ENCODE assay signal across 8 mouse cellular contexts in the genomic region with DNA sequence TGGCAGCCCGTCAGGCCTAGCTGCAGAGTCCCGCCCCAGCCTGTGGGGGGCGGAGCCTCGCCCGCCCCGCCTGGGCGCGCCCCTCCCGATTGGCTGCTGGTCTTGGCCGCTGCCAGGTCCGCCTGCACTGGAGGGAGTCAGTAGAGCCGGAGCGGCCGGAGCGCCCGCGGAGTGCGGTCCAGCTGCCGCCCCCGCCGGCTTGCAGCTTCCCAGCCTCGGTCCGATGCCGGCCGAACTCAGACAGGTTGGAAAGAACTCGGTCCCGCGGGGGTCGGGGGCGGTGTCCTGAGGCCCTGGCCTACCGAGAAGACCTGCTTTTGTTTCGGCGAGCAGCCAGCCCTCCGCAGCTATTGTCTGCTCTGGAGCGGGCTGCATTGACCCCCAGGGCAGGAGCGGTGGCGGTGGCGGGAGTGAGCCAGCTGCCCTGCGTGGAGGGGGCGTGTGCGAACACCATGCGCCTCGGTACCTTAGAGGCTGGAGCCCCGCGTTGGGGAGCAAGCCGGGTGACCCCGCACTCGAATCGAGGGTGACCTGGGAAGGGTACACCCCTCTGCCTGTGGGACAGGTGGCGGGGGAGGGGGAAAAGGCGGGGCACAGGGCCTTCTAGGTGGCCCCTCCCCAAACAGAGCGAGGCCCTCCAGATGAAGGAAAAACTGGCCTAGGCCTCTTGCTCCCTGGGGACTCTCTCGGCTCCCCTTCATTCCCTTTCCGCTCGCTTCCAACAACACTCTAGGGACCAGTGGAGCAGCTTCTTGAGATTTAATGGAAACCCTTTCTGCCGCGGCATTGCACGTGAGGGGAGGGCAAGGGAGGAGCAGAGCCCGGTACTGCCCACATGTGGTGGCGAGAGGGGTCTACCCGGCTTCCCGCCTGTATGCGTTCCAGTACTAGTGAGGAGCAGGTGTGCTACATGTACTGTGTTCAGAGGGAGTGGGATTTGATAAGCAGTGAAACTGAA. TPM values are rescaled to one million over a fixed set of nuclear protein-coding genes. Genes with fewer than 3 reads are reported as not detected.
DNase-seq lines count a peak whose midpoint lies in the region; ATAC-seq and TF ChIP-seq lines count a peak whose summit lies in the region.

No protein-coding gene starts in this region.

- H3K4me1 ChIP-seq in E14TG2a.4 (replicated peaks; ENCODE audit: low read depth, low read length) = peaks cover 92% of the 10 kb centered on the region
- peaks cover 84% of the 10 kb centered on the region for H3K4me1 ChIP-seq in forebrain, embryonic 10.5 days
- peaks cover 33% of the 10 kb centered on the region for H3K4me1 ChIP-seq in lung, embryonic 14.5 days (ENCODE audit: insufficient read depth)
- H3K4me1 ChIP-seq in neural tube, embryonic 15.5 days = peaks cover 64% of the 10 kb centered on the region
- H3K4me1 ChIP-seq in thymus, adult 2 months (replicated peaks; ENCODE audit: control insufficient read depth, insufficient read depth, low read length) = peaks cover 38% of the 10 kb centered on the region

- under 1% methylated on average over 63 of the region's 63 CpGs for WGBS in forebrain, embryonic 10.5 days
- WGBS in lung, embryonic 14.5 days = under 1% methylated on average over 61 of the region's 63 CpGs
- under 1% methylated on average over 63 of the region's 63 CpGs for WGBS in neural tube, embryonic 15.5 days
- under 1% methylated on average over 63 of the region's 63 CpGs for WGBS in thymus, adult 2 months

- H3K9me3 ChIP-seq in E14TG2a.4 (ENCODE audit: low read length) = no peaks in the 10 kb centered on the region
- H3K9me3 ChIP-seq in forebrain, embryonic 10.5 days = no peaks in the 10 kb centered on the region
- no peaks in the 10 kb centered on the region for H3K9me3 ChIP-seq in lung, embryonic 14.5 days (ENCODE audit: low read depth, low read length)
- no peaks in the 10 kb centered on the region for H3K9me3 ChIP-seq in neural tube, embryonic 15.5 days (replicated peaks)

- peak overlapping the region; percentile 99 for H3K4me2 ChIP-seq in lung, embryonic 14.5 days
- peak overlapping the region; percentile 88 for H3K4me2 ChIP-seq in neural tube, embryonic 15.5 days

- peak; percentile 81 for DNase-seq in c-Kit-negative CD71-positive TER-119-positive erythroid progenitor cells, embryonic 14.5 days (ENCODE audit: low read depth, low spot score)
- DNase-seq in forebrain, embryonic 10.5 days (ENCODE audit: extremely low spot score, low spot score) = peak; percentile 91
- peak; percentile 89 to 92 for DNase-seq in heart, postnatal 10 days
- DNase-seq in kidney, postnatal 36 days = peak; percentile 91 to 94
- DNase-seq in lung, embryonic 14.5 days = peak; percentile 91
- DNase-seq in thymus, adult 2 months = peak; percentile 87

- peak; percentile 82 for ATAC-seq in lung, embryonic 14.5 days (ENCODE audit: insufficient read depth)
- peak; percentile 83 for ATAC-seq in neural tube, embryonic 15.5 days (ENCODE audit: low FRiP score)

- peak overlapping the region; percentile 90 for H3K4me3 ChIP-seq in E14TG2a.4 (replicated peaks; ENCODE audit: low read length)
- H3K4me3 ChIP-seq in forebrain, embryonic 10.5 days = peak overlapping the region; percentile 88
- H3K4me3 ChIP-seq in lung, embryonic 14.5 days (ENCODE audit: low read depth, low read length) = peak overlapping the region; percentile 74
- H3K4me3 ChIP-seq in neural tube, embryonic 15.5 days (replicated peaks) = peak overlapping the region; percentile 76
- peak overlapping the region; percentile 98 for H3K4me3 ChIP-seq in thymus, adult 2 months (ENCODE audit: control insufficient read depth, insufficient read depth, low read length)

- intact Hi-C loops in heart, postnatal 10 days (cut with DNase I) = no loop called here

- peak; percentile 32 for TF ChIP-seq CTCF in E14TG2a.4 (conservative IDR thresholded peaks at IDR 0.05; ENCODE audit: low read length)
- peak; percentile 73 for TF ChIP-seq CTCF in lung, embryonic 14.5 days (IDR thresholded peaks at IDR 0.05; ENCODE audit: low read depth)
- peak; percentile 67; the same call in 1 of the 2 replicates for TF ChIP-seq CTCF in thymus, adult 2 months (IDR thresholded peaks at IDR 0.05; ENCODE audit: borderline replicate concordance, control insufficient read depth, extremely low read depth, insufficient read depth, low read length, poor library complexity)

- H3K27ac ChIP-seq in forebrain, embryonic 10.5 days = peak overlapping the region; percentile 96
- peak overlapping the region; percentile 81 for H3K27ac ChIP-seq in lung, embryonic 14.5 days (ENCODE audit: low read depth)
- peak overlapping the region; percentile 87 for H3K27ac ChIP-seq in neural tube, embryonic 15.5 days (replicated peaks)
- H3K27ac ChIP-seq in thymus, adult 2 months (ENCODE audit: control insufficient read depth, insufficient read depth, low read length) = no peak overlapping the region

- no peaks in the 10 kb centered on the region; the same call in 1 of the 2 replicates for H3K27me3 ChIP-seq in E14TG2a.4 (ENCODE audit: insufficient read depth, low read length)
- H3K27me3 ChIP-seq in forebrain, embryonic 10.5 days (ENCODE audit: poor library complexity, severe bottlenecking) = no peaks in the 10 kb centered on the region
- no peaks in the 10 kb centered on the region for H3K27me3 ChIP-seq in lung, embryonic 14.5 days (ENCODE audit: insufficient read depth, low read length)
- H3K27me3 ChIP-seq in neural tube, embryonic 15.5 days (replicated peaks) = no peaks in the 10 kb centered on the region
- H3K27me3 ChIP-seq in thymus, adult 2 months (ENCODE audit: control insufficient read depth, insufficient read depth, low read length) = no peaks in the 10 kb centered on the region

- TF ChIP-seq POLR2A in thymus, adult 2 months (IDR thresholded peaks at IDR 0.05; ENCODE audit: control insufficient read depth, extremely low read depth, insufficient read depth, low read length, poor library complexity) = no peak

- peaks cover 17% of the 10 kb centered on the region for H3K36me3 ChIP-seq in E14TG2a.4 (ENCODE audit: insufficient read depth, low read length)
- H3K36me3 ChIP-seq in forebrain, embryonic 10.5 days (replicated peaks) = peaks cover 19% of the 10 kb centered on the region
- peaks cover 9% of the 10 kb centered on the region for H3K36me3 ChIP-seq in lung, embryonic 14.5 days (ENCODE audit: insufficient read depth)
- peaks cover 9% of the 10 kb centered on the region for H3K36me3 ChIP-seq in neural tube, embryonic 15.5 days
- peaks cover 6% of the 10 kb centered on the region; the same call in 1 of the 2 replicates for H3K36me3 ChIP-seq in thymus, adult 2 months (ENCODE audit: control insufficient read depth, insufficient read depth, low read length)

- peak overlapping the region; percentile 82 for H3K9ac ChIP-seq in lung, embryonic 14.5 days
- H3K9ac ChIP-seq in neural tube, embryonic 15.5 days (replicated peaks) = peak overlapping the region; percentile 81

RNA-seq across cellular contexts. Expression of a gene that starts 33.4 kb away (rescaled TPM):
- 31.6 and 35.1 TPM in 2 replicates for polyA plus RNA-seq in forebrain, embryonic 10.5 days (2016; fragmentation: Nextera tagmentation; extraction: Ambion mirVana)
- total RNA-seq in heart, postnatal 10 days (2021) = 10 to 100 TPM; 30.0 to 32.0 TPM
- polyA plus RNA-seq in lung, embryonic 14.5 days (2014; fragmentation: Nextera tagmentation; extraction: Ambion mirVana) = 18.7 and 21.5 TPM in 2 replicates
- polyA plus RNA-seq in neural tube, embryonic 15.5 days (2015; fragmentation: Nextera tagmentation; extraction: Ambion mirVana) = 28.3 and 30.9 TPM in 2 replicates
- polyA plus RNA-seq in thymus, adult 2 months (2012; rRNA removed) = 10.6 and 10.7 TPM in 2 replicates

RNA-seq across cellular contexts. Expression of a gene that starts 33.9 kb away (rescaled TPM):
- polyA plus RNA-seq in forebrain, embryonic 10.5 days (2016; fragmentation: Nextera tagmentation; extraction: Ambion mirVana) = 58.1 and 60.1 TPM in 2 replicates
- 100 to 1,000 TPM; 133 to 156 TPM for total RNA-seq in heart, postnatal 10 days (2021)
- 89.4 and 97.0 TPM in 2 replicates for polyA plus RNA-seq in lung, embryonic 14.5 days (2014; fragmentation: Nextera tagmentation; extraction: Ambion mirVana)
- polyA plus RNA-seq in neural tube, embryonic 15.5 days (2015; fragmentation: Nextera tagmentation; extraction: Ambion mirVana) = 117 and 128 TPM in 2 replicates
- 104 and 108 TPM in 2 replicates for polyA plus RNA-seq in thymus, adult 2 months (2012; rRNA removed)

RNA-seq across cellular contexts. Expression of a gene that starts 44.8 kb away (rescaled TPM):
- polyA plus RNA-seq in forebrain, embryonic 10.5 days (2016; fragmentation: Nextera tagmentation; extraction: Ambion mirVana) = 116 TPM in 2 replicates
- 10 to 100 TPM; 25.0 to 33.6 TPM for total RNA-seq in heart, postnatal 10 days (2021)
- 25.7 and 30.8 TPM in 2 replicates for polyA plus RNA-seq in lung, embryonic 14.5 days (2014; fragmentation: Nextera tagmentation; extraction: Ambion mirVana)
- 71.2 and 72.5 TPM in 2 replicates for polyA plus RNA-seq in neural tube, embryonic 15.5 days (2015; fragmentation: Nextera tagmentation; extraction: Ambion mirVana)
- 52.3 and 56.0 TPM in 2 replicates for polyA plus RNA-seq in thymus, adult 2 months (2012; rRNA removed)

RNA-seq across cellular contexts. Expression of a gene that starts 44.8 kb away (rescaled TPM):
- polyA plus RNA-seq in forebrain, embryonic 10.5 days (2016; fragmentation: Nextera tagmentation; extraction: Ambion mirVana) = 35.7 and 37.1 TPM in 2 replicates
- 10 to 100 TPM; 62.7 to 65.3 TPM for total RNA-seq in heart, postnatal 10 days (2021)
- polyA plus RNA-seq in lung, embryonic 14.5 days (2014; fragmentation: Nextera tagmentation; extraction: Ambion mirVana) = 23.6 and 27.2 TPM in 2 replicates
- polyA plus RNA-seq in neural tube, embryonic 15.5 days (2015; fragmentation: Nextera tagmentation; extraction: Ambion mirVana) = 98.7 and 115 TPM in 2 replicates
- polyA plus RNA-seq in thymus, adult 2 months (2012; rRNA removed) = 53.7 and 67.3 TPM in 2 replicates
